Mouse (Mus musculus) olfactory bulb, adult 2 months (tissue): Measurements from ENCODE around the gene Bpi.

Source experiments
- CTCF ChIP-seq: fragments of 200-500 bp; IDR thresholded peaks from 2 replicates; pipeline ENCODE4 v1.5.1; 2012; ENCODE audit warnings: low read depth, mild to moderate bottlenecking, low read length, moderate library complexity; ENCODE audit not compliant: insufficient read depth
- POLR2A ChIP-seq: fragments of 200-500 bp; IDR thresholded peaks from 2 replicates; pipeline ENCODE4 v1.6.1; 2012; ENCODE audit warnings: mild to moderate bottlenecking, low read depth, low read length, moderate library complexity; ENCODE audit not compliant: insufficient read depth

- TF ChIP-seq POLR2A (no peak), CTCF (no peak)
Observed at GRCm38 (mm10) chr2:158223497-158223896, 34.4 kb upstream of the Bpi start.
